Mouse (Mus musculus): Measurements from ENCODE around the gene Gpc5. TPM values are rescaled to one million over a fixed set of nuclear protein-coding genes. Genes with fewer than 3 reads are reported as not detected.

Gpc5 gene
- polyA plus RNA-seq, 1 experiment: not detected

- WGBS: 92% methylated on average over 3 of the region's 3 CpGs
- Histone ChIP-seq H3K4me3 (ENCODE audit: insufficient read depth, low read depth, low read length) (no peak overlapping the region), H3K4me1 (ENCODE audit: control insufficient read depth, insufficient read depth, low read length) (no peaks in the 10 kb centered on the region), H3K27ac (ENCODE audit: insufficient read depth, low read depth, low read length) (no peak overlapping the region)
- TF ChIP-seq CTCF (IDR thresholded peaks at IDR 0.05; ENCODE audit: insufficient read depth, low read depth, low read length) (no peak), POLR2A (IDR thresholded peaks at IDR 0.05; ENCODE audit: insufficient read depth, low read depth, low read length) (no peak)
Observed at GRCm38 (mm10) chr14:115365320-115365935, 273.4 kb downstream of the Gpc5 start.

GRCm38 (mm10) chr14:115369611-115370167 lies 277.7 kb downstream of the Gpc5 start:
- H3K27ac ChIP-seq (ENCODE audit: insufficient read depth, low read depth, low read length): no peak overlapping the region
- no peaks in the 10 kb centered on the region for H3K4me1 ChIP-seq (ENCODE audit: control insufficient read depth, insufficient read depth, low read length)
- TF ChIP-seq CTCF (IDR thresholded peaks at IDR 0.05; ENCODE audit: insufficient read depth, low read depth, low read length) (no peak), POLR2A (IDR thresholded peaks at IDR 0.05; ENCODE audit: insufficient read depth, low read depth, low read length) (no peak)
- no peak overlapping the region for H3K4me3 ChIP-seq (ENCODE audit: insufficient read depth, low read depth, low read length)
- WGBS: 54% methylated on average over 15 of the region's 15 CpGs

GRCm38 (mm10) chr14:115371131-115371530 lies 279.1 kb downstream of the Gpc5 start:
- WGBS: 13% methylated on average over 1 of the region's 1 CpGs
- H3K4me1 ChIP-seq (ENCODE audit: control insufficient read depth, insufficient read depth, low read length): no peaks in the 10 kb centered on the region
- no peak overlapping the region for H3K27ac ChIP-seq (ENCODE audit: insufficient read depth, low read depth, low read length)
- no peak overlapping the region for H3K4me3 ChIP-seq (ENCODE audit: insufficient read depth, low read depth, low read length)
- TF ChIP-seq POLR2A (IDR thresholded peaks at IDR 0.05; ENCODE audit: insufficient read depth, low read depth, low read length) (no peak), CTCF (IDR thresholded peaks at IDR 0.05; ENCODE audit: insufficient read depth, low read depth, low read length) (no peak)

DNA sequence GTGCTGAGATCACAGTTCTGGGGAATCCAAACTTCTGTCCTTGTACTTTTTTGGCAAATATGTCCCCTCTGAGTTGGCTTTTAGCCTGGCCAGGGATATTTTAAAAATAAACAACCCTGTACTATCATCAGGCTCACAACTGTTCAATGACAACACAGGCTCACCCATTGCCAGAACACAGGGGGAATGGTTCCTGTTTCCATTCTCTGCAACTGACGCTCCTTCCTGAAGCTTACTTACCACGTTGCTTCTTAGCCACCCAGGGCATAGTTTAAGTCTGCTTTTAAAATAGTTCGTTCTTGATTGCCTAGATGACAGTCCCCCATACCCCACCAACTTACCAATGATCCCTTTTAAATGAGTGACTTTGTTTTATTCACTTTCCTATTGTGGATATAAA lies 299.8 kb downstream of the Gpc5 start:
- Histone ChIP-seq H3K4me3 (ENCODE audit: insufficient read depth, low read depth, low read length) (no peak overlapping the region), H3K4me1 (ENCODE audit: control insufficient read depth, insufficient read depth, low read length) (no peaks in the 10 kb centered on the region), H3K27ac (ENCODE audit: insufficient read depth, low read depth, low read length) (no peak overlapping the region)
- WGBS: 80% methylated on average over 3 of the region's 3 CpGs
- TF ChIP-seq CTCF (IDR thresholded peaks at IDR 0.05; ENCODE audit: insufficient read depth, low read depth, low read length) (no peak), POLR2A (IDR thresholded peaks at IDR 0.05; ENCODE audit: insufficient read depth, low read depth, low read length) (no peak)

DNA sequence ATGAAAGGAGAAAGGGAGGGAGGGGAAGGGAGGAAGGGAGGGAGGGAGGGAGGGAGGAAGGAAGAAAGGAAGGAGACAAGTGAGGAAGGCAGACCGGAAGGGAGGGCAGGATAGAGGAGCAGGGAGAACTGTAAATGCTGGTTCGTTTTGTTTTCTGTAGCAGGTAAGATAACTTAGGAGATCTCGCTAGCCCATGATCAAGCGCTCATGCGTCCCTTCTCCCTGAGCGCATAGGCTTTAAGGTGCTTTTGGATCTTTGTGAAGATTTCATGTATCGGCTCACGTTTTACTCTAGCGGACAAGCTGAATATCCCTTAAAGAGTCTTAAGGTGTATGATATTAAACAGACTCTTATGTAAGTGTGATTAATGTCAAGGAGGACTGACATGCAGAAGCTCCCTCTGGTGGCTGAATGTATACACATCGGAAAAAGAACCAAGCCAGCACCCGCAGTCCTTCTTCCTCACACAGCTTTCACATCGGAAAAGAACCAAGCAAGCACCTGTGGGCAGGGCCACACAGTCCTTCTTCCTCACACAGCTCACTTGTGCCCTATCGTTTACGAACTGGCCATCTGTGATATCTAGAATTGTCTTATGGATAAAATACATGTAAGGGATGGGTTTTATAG lies 301.0 kb downstream of the Gpc5 start:
- no peak overlapping the region for H3K4me3 ChIP-seq (ENCODE audit: insufficient read depth, low read depth, low read length)
- no peak overlapping the region for H3K27ac ChIP-seq (ENCODE audit: insufficient read depth, low read depth, low read length)
- no peak for TF ChIP-seq POLR2A (IDR thresholded peaks at IDR 0.05; ENCODE audit: insufficient read depth, low read depth, low read length)
- TF ChIP-seq CTCF (IDR thresholded peaks at IDR 0.05; ENCODE audit: insufficient read depth, low read depth, low read length): no peak
- WGBS: 54% methylated on average over 14 of the region's 14 CpGs
- no peaks in the 10 kb centered on the region for H3K4me1 ChIP-seq (ENCODE audit: control insufficient read depth, insufficient read depth, low read length)

DNA sequence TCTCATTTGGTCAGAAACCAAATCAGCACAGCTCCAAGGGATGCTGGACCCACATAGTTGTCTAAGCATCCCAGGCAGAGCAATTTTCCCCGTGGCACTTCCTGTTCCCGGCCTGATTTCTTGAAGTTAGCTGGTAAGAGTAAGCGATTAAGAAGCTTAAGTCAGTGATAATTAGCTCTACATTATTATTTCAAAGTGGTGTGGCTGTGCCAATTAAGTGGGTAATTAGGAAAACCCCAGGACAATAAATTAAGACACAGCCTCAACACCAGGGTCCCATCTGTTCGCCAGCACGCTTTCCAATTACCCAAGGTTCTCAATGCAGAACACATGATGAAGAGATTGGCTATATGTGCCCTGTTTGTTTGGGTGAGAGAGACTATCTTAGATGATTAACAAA lies 314.6 kb downstream of the Gpc5 start:
- no peak overlapping the region for H3K4me3 ChIP-seq (ENCODE audit: insufficient read depth, low read depth, low read length)
- TF ChIP-seq POLR2A (IDR thresholded peaks at IDR 0.05; ENCODE audit: insufficient read depth, low read depth, low read length): no peak
- WGBS: 41% methylated on average over 5 of the region's 5 CpGs
- H3K27ac ChIP-seq (ENCODE audit: insufficient read depth, low read depth, low read length): no peak overlapping the region
- H3K4me1 ChIP-seq (ENCODE audit: control insufficient read depth, insufficient read depth, low read length): no peaks in the 10 kb centered on the region

DNA sequence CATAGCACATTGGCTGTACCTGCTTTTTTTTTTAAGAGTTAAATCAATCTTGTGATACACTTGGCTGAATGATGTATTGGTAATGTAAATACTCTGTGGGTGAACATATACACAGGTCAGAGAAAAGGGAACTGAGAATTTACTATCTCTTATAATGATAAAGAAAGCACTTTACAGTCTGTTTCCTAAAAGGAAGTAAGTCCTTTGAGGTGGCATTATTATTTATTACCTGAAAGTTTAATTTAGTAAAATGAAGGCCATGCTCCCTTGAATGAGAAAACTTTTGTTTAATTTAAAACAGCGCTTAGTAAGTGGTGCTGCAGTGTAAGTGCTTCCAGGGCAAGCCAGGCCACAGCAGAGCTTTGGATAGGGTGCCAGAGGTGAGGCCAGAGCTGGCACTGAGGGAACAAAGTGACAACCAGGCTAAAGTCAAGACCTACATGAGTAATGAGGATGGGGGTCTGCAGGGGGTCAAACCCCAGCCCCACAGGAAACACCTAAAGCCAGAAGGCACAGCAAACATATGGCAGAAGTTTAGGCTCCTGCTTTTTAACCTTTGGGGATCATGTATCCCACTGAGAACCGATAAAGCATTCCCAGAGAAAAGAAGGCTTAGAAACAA lies 315.4 kb downstream of the Gpc5 start:
- TF ChIP-seq POLR2A (IDR thresholded peaks at IDR 0.05; ENCODE audit: insufficient read depth, low read depth, low read length): no peak
- no peak for TF ChIP-seq CTCF (IDR thresholded peaks at IDR 0.05; ENCODE audit: insufficient read depth, low read depth, low read length)
- Histone ChIP-seq H3K4me1 (ENCODE audit: control insufficient read depth, insufficient read depth, low read length) (no peaks in the 10 kb centered on the region), H3K27ac (ENCODE audit: insufficient read depth, low read depth, low read length) (no peak overlapping the region), H3K4me3 (ENCODE audit: insufficient read depth, low read depth, low read length) (no peak overlapping the region)
- 76% methylated on average over 2 of the region's 2 CpGs for WGBS

GRCm38 (mm10) chr14:115410881-115411280 lies 318.9 kb downstream of the Gpc5 start:
- WGBS: 90% methylated on average over 1 of the region's 1 CpGs
- no peak overlapping the region for H3K4me3 ChIP-seq (ENCODE audit: insufficient read depth, low read depth, low read length)
- H3K27ac ChIP-seq (ENCODE audit: insufficient read depth, low read depth, low read length): no peak overlapping the region
- H3K4me1 ChIP-seq (ENCODE audit: control insufficient read depth, insufficient read depth, low read length): no peaks in the 10 kb centered on the region
- TF ChIP-seq POLR2A (IDR thresholded peaks at IDR 0.05; ENCODE audit: insufficient read depth, low read depth, low read length) (no peak), CTCF (IDR thresholded peaks at IDR 0.05; ENCODE audit: insufficient read depth, low read depth, low read length) (no peak)

DNA sequence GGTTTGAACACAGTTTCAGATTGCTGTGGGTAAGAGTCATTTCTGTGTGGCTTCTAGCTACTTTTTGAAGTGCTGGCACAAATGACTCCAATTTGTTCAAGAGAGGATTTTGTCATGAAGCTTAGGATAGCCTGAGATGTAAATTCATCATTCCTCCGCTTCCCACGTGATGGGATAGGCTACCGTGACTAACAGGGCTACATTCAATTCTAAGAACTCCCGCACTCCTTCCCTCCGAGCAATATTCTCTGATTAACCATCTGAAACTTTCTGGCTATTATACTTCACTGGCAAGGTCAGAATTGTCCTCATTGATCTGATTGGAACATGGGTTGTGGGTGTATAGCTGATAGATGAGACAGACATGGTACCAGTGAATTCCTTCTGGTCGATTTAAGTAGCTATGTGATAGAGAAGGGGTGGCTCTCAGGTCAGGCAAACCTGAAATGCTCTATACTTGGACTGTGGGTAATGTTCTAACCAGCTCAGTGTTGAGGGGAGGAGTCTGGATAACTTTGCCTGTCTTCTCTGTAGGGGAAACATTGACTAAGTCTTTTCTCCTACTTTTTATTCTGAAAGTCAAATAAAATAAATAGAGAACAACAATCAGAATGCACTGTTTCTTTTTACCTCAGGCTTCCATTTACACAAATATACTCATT lies 319.6 kb downstream of the Gpc5 start:
- 82% methylated on average over 6 of the region's 6 CpGs for WGBS
- Histone ChIP-seq H3K4me1 (ENCODE audit: control insufficient read depth, insufficient read depth, low read length) (no peaks in the 10 kb centered on the region), H3K27ac (ENCODE audit: insufficient read depth, low read depth, low read length) (no peak overlapping the region), H3K4me3 (ENCODE audit: insufficient read depth, low read depth, low read length) (no peak overlapping the region)
- TF ChIP-seq CTCF (IDR thresholded peaks at IDR 0.05; ENCODE audit: insufficient read depth, low read depth, low read length) (no peak), POLR2A (IDR thresholded peaks at IDR 0.05; ENCODE audit: insufficient read depth, low read depth, low read length) (no peak)

Data from olfactory bulb, adult 2 months (tissue).